Mouse (Mus musculus) monocyte, adult 5-6 weeks (primary cell): ENCODE results near the gene Ano6. TPM values are rescaled to one million over a fixed set of nuclear protein-coding genes. Genes with fewer than 3 reads are reported as not detected.

Experiments
- ATAC-seq: fragments of 153-309, 156-312 bp; replicated peaks from 2 replicates; pipeline ENCODE4 v1.8.0; 2017; ENCODE audit warnings: mild to moderate bottlenecking; ENCODE audit not compliant: low TSS enrichment, insufficient number of reproducible peaks, severe bottlenecking, poor library complexity, low FRiP score
- total RNA-seq: library from RNA; stranded (forward); fragments of 200-1000, 200-491, 200-594 nt; gene quantifications from 3 replicates; pipeline ENCODE4 v1.2.3, GENCODE M21; 2017

The Ano6 gene
- 47.5 to 60.0 TPM (median 54.9 TPM) in 3 replicates for total RNA-seq

DNA sequence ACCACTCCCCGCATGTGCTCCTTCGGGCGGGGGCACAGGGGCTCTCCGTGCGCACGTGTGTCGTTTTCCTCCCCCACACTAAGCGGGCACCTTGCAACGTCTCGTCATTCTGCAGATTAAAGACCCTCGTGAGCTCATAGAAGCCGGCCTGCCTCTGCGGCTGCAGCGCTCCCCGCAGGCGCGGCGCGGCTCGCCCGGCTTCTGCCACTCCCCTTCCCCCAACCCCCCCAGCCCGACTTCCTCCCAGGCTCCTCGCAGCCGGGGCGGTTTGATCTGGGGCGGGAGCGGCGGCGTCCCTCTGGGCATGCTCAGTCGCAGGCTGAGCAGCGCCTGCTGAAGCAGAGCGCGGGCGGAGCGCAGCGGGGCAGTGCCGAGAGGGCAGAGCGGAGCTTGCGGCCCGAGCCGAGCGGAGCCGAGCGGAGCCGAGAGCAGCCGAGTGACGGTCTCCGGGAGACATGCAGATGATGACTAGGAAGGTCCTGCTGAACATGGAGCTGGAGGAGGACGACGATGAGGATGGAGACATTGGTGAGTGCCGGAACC lies at the start of gene Ano6:
Gene Ano6, plus strand, starts transcription at position 315 of the 543 bp plus-strand sequence.
- ATAC-seq = peak; percentile 75

DNA sequence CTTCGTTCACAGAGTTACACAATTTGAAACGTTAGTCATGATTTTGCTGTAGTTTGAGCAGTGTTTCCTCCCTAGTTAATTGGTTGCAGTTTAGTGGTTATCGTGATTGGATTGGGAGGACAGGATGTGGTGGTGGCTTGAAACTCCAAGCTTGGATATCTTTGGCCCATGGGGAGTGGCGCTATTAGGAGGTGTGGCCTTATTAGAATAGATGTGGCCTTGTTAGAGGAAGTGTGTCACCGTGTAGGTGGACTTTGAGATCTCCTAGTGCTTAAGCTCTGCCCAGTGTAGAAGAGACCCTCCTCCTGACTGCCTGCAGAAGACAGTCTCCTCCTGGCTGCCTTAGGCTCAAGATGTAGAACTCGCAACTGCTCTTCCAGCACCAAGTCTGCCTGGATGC lies 47.7 kb upstream of the Ano6 start:
- no peak for ATAC-seq

DNA sequence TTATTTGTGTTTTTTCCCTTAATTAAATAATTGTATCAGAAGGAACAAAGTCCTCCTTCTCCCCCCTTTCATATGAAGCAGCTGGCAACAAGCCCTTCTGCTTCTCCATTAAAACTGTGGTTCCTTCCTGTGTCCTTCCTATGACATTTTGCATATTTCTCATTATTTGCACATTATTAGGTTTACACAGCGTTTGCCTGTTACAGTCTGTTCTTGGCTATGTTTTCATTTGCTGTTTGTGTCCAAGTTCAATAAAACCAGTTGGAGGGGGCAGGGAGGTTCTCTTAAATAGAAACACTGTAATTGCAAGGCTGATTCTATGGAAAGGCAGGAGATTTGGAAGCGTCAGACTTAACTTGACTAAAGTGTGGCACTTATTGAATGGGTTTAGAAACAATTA lies 46.8 kb upstream of the Ano6 start:
- ATAC-seq = no peak

GRCm38 (mm10) chr15:95745346-95746106 lies 45.1 kb upstream of the Ano6 start:
- no peak for ATAC-seq

GRCm38 (mm10) chr15:95746513-95746912 lies 44.1 kb upstream of the Ano6 start:
- ATAC-seq = no peak

DNA sequence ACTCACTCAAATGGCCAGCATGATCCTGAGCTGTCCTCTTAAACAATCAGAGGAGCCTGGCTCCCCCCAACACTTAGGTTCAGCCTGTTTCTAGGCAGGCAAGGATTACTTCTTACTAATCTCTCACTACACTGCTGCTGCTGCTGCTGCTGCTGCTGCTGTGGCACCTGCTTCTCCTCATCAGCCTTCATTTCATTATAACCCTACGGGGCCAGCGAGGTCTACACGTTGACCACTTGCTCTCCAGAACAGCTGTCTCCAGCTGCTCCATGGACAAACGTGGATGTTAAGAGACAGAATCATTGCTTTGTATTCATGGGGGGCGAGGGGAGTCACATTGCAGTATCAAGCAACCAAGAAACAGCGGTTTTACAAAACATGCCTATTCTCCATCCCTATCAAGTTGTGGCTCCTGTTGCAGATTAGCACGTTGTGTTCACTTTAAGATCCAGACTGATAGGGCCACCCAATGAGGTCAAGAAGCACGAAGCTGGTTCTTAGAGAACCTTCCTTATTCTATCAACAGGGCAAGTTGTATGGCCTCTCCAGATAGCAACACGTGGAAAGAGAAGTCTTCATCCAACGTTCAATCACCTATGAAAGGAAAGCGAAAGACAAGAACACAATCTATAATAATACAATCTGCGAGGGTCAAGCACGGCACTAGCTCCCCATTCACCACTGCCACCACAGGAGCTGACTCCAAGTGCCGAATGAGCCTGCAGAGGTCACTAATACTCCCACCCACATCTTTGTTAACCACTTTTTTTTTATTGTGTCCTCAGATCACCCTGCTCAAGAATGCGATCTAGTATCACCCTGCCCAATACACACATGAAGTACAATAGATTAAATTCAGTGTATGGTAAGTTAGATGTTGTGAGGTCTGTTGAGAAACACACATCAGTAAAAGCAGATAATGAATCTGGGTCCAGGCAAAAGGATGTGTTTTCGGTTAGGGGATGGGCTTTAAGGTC lies 43.4 kb upstream of the Ano6 start:
- ATAC-seq = no peak

- no peak for ATAC-seq
These were observed 41.4 kb upstream of the Ano6 start for GRCm38 (mm10) chr15:95749216-95749615.

DNA sequence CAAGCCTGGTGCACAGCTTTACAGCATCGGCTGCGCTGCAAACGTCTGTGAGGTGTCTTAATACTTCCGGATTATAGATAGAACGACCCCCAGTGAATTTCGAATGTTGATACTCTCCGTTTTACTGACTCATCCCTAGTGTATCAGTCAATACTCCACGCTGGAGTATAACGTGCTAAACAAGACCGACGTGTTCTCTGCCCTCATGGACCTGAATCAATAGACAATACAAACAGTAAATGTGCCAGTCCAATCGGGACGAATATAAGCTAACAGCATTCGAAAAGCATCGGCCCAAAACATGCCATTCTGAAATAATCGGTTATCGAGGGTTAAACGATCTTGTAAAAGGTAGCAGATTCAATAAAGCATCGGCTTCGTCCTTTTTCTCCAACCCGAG lies 40.6 kb upstream of the Ano6 start:
- no peak for ATAC-seq

- ATAC-seq = no peak
These were observed 38.6 kb upstream of the Ano6 start for GRCm38 (mm10) chr15:95751832-95752676.

DNA sequence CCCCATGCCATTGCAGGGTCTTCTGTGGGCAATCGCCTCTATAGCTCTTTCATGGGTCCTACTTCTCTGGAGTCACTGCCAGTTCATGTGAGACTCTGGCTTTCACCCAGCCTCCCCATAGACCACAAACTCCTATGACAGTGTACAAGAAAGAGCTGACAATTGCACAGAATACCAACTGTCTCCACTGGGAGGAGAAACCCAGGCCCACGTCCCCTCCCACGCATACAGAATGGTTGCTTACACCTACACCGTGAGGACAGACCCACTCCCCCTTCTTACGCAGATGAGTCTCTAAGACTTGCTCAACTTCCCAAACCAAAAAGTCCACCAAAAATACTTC lies 38.0 kb upstream of the Ano6 start:
- no peak for ATAC-seq

DNA sequence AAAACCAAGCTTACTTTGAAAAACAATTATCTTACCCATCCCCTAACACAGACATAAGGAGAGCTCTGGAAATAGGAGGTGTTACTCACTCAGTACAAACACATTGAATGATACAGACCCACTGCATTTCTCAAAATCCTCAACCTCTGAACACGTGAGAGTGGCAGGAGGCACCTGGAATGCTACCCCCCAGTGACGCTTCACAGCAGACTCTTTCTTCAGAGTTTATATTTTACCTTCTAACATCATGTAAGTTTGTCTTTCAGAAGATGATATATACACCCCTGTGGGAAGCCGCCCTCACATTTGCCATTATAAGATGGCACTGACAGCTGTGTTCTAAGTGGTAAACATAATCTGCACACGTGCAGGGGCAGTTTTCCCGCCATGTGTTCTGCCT lies 37.6 kb upstream of the Ano6 start:
- ATAC-seq = no peak

- ATAC-seq = no peak
These were observed 33.5 kb upstream of the Ano6 start for GRCm38 (mm10) chr15:95757169-95757568.

GRCm38 (mm10) chr15:95758069-95758468 lies 32.6 kb upstream of the Ano6 start:
- no peak for ATAC-seq

- no peak for ATAC-seq
These were observed 31.8 kb upstream of the Ano6 start for GRCm38 (mm10) chr15:95758696-95759434.

DNA sequence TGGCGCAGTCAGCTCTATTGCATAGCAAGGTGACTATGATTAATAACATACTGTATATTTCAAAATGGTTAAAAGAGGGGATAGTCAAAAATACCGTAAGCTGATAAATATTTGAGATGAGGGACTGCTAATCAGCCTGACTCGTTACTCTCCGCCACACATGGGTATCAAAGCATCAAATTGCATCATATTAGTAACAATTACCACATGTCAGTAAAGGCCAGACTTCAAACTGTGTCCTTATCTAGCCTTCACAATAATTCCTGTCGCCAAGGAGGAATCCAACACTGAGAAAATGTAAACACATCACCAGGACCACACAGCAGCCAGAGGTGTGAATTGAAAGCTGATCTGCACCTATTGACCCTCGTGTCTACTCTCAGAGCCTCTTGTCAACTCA lies 30.8 kb upstream of the Ano6 start:
- no peak for ATAC-seq

- no peak for ATAC-seq
These were observed 29.2 kb upstream of the Ano6 start for GRCm38 (mm10) chr15:95761420-95761819.

GRCm38 (mm10) chr15:95762661-95763303 lies 27.9 kb upstream of the Ano6 start:
- peak; percentile 75 for ATAC-seq

GRCm38 (mm10) chr15:95763464-95763863 lies 27.2 kb upstream of the Ano6 start:
- ATAC-seq = no peak
